Mouse (Mus musculus) thymus, adult 2 months (tissue): ENCODE data around the gene Gm28053. TPM values are rescaled to one million over a fixed set of nuclear protein-coding genes. Genes with fewer than 3 reads are reported as not detected.

Experiments used
- DNase-seq: peaks from one replicate; pipeline ENCODE4 v3.0.0; 2021
- H3K27ac ChIP-seq: fragments of 200-500 bp; 2 replicates; pipeline ENCODE4 v1.5.1; 2012; ENCODE audit warnings: low read length, control low read depth; ENCODE audit not compliant: control insufficient read depth, insufficient read depth
- H3K27me3 ChIP-seq: fragments of 200-500 bp; 2 replicates; pipeline ENCODE4 v1.6.1; 2012; ENCODE audit warnings: mild to moderate bottlenecking, low read length, moderate library complexity, mixed read lengths; ENCODE audit not compliant: control insufficient read depth, insufficient read depth
- H3K36me3 ChIP-seq: fragments of 200-500 bp; 2 replicates; pipeline ENCODE4 v1.6.1; 2012; ENCODE audit warnings: mild to moderate bottlenecking, low read length, moderate library complexity; ENCODE audit not compliant: control insufficient read depth, insufficient read depth
- H3K4me1 ChIP-seq: fragments of 200-500 bp; replicated peaks from 2 replicates; pipeline ENCODE4 v1.6.1; 2012; ENCODE audit warnings: low read length; ENCODE audit not compliant: control insufficient read depth, insufficient read depth
- H3K4me3 ChIP-seq: fragments of 200-500 bp; 2 replicates; pipeline ENCODE4 v1.5.1; 2012; ENCODE audit warnings: mild to moderate bottlenecking, low read length, control low read depth, moderate library complexity; ENCODE audit not compliant: control insufficient read depth, insufficient read depth
- CTCF ChIP-seq: fragments of 200-500 bp; IDR thresholded peaks from 2 replicates; pipeline ENCODE4 v1.5.1; 2012; ENCODE audit warnings: mild to moderate bottlenecking, control low read depth, low read length, moderate library complexity, borderline replicate concordance; ENCODE audit not compliant: control insufficient read depth, poor library complexity, insufficient read depth; ENCODE audit errors: extremely low read depth
- POLR2A ChIP-seq: fragments of 200-500 bp; IDR thresholded peaks from 2 replicates; pipeline ENCODE4 v1.6.1; 2012; ENCODE audit warnings: mild to moderate bottlenecking, low read length, control low read depth, moderate library complexity; ENCODE audit not compliant: control insufficient read depth, poor library complexity, insufficient read depth; ENCODE audit errors: extremely low read depth
- WGBS: fragments of 180-500 bp; shearing (Covaris S2); methylation state at CpG from one replicate; pipeline ENCODE4 v1.1.7; 2018; 5-methylcytosine and 5-hydroxymethylcytosine counted together
- polyA plus RNA-seq: library from polyadenylated mRNA; depleted of rRNA; stranded (reverse); fragments of >200 nt; gene quantifications from 2 replicates; pipeline ENCODE4 v1.2.3, GENCODE M21; 2012

Gm28053 gene
- polyA plus RNA-seq, 1 experiment, result 0.88 TPM

- no peak overlapping the region for H3K4me3 ChIP-seq
- TF ChIP-seq POLR2A, result no peak
- TF ChIP-seq CTCF, result no peak
- H3K4me1 ChIP-seq, result peaks cover 40% of the 10 kb centered on the region
- DNase-seq, result no peak
- 39% methylated on average over 5 of the region's 5 CpGs for WGBS
- H3K27ac ChIP-seq, result peak overlapping the region; percentile 70
- H3K36me3 ChIP-seq, result peaks cover 40% of the 10 kb centered on the region
- H3K27me3 ChIP-seq, result no peaks in the 10 kb centered on the region
Measured at GRCm38 (mm10) chr6:48700251-48701075, 17.9 kb upstream of the Gm28053 start.

DNA sequence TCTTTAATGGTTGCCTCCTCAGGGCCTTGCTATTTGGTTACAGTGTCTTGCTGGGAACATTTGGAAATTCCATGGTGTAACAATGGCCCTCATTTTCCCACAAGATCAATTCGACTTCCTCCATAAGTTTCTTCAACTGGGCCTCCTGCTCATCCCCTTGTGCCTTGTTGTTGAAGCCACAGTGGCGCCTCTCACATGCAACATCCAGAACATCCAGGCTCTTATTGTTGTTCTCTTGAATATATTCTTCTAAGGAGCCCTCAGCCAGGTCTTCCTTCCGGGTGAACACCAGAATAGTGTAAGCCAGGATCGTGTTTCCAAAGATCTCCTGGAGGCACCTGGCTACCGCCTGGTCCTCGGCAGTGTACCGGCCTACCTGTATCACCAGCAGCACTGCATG, 16.3 kb upstream of the Gm28053 start:
- Histone ChIP-seq H3K4me3 (no peak overlapping the region), H3K27me3 (no peaks in the 10 kb centered on the region), H3K27ac (peak overlapping the region; percentile 2; the same call in 1 of the 2 replicates), H3K36me3 (peaks cover 44% of the 10 kb centered on the region), H3K4me1 (peaks cover 44% of the 10 kb centered on the region)
- TF ChIP-seq CTCF, result no peak
- TF ChIP-seq POLR2A, result no peak
- WGBS, result 94% methylated on average over 7 of the region's 7 CpGs
- DNase-seq, result no peak

GRCm38 (mm10) chr6:48702601-48703000, 15.8 kb upstream of the Gm28053 start:
- no peak overlapping the region for H3K4me3 ChIP-seq
- H3K27ac ChIP-seq, result peak overlapping the region; percentile 24; the same call in 1 of the 2 replicates
- no peak for DNase-seq
- TF ChIP-seq CTCF (no peak), POLR2A (no peak)
- H3K4me1 ChIP-seq, result peaks cover 44% of the 10 kb centered on the region
- H3K27me3 ChIP-seq, result no peaks in the 10 kb centered on the region
- H3K36me3 ChIP-seq, result peaks cover 44% of the 10 kb centered on the region
- WGBS, result 87% methylated on average over 5 of the region's 5 CpGs

- DNase-seq, result no peak
- Histone ChIP-seq H3K4me1 (peaks cover 40% of the 10 kb centered on the region), H3K27ac (no peak overlapping the region), H3K4me3 (no peak overlapping the region), H3K27me3 (no peaks in the 10 kb centered on the region), H3K36me3 (peaks cover 44% of the 10 kb centered on the region)
- TF ChIP-seq POLR2A (no peak), CTCF (no peak)
Measured at GRCm38 (mm10) chr6:48704146-48704545, 14.3 kb upstream of the Gm28053 start.

DNA sequence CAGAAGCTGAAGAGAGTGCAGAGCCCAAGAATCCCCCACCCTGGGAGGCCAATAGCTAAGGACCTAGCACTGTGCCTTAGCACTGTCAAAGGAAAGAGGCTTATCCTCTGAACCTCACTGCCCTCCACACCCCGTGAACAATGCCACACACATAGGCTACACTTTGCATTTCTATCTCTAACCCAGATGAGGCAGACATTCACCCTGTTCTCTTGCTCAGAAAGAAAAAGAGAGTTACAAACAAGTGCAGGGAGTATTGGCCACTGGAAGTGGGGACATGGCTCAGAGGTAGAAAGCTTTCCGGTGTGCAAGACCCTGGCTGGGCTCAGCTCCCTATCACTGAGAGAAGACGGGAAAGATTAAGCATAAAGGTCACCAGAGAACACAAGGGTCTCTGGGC, 12.3 kb upstream of the Gm28053 start:
- peaks cover 33% of the 10 kb centered on the region for H3K4me1 ChIP-seq
- peaks cover 43% of the 10 kb centered on the region for H3K36me3 ChIP-seq
- H3K27me3 ChIP-seq, result no peaks in the 10 kb centered on the region
- TF ChIP-seq POLR2A (no peak), CTCF (no peak)
- DNase-seq, result no peak
- H3K4me3 ChIP-seq, result peak overlapping the region; percentile 52
- H3K27ac ChIP-seq, result peak overlapping the region; percentile 82
- WGBS, result 24% methylated on average over 3 of the region's 3 CpGs

DNA sequence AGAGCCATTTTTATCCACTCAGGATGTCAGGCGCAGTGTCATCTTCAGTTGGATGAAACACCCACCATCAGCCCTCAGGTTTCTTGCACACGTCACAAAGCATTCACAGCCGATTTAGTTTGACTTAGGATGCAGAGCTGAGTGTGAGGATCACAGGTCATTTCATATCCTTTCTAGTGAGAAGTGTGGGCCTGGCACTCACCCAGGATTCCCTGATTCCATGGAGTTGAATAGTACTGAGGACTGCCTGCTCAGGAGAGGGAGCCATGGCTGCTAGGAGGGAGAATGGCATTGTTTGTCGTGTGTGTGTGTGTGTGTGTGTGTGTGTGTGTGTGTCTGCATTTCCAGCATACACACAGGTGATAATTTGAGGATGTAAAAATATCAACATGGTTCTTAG, 1.9 kb downstream of the Gm28053 start:
- H3K27ac ChIP-seq, result no peak overlapping the region
- DNase-seq, result no peak
- no peaks in the 10 kb centered on the region for H3K36me3 ChIP-seq
- no peaks in the 10 kb centered on the region for H3K27me3 ChIP-seq
- H3K4me1 ChIP-seq, result peaks cover 40% of the 10 kb centered on the region
- 85% methylated on average over 4 of the region's 4 CpGs for WGBS
- no peak for TF ChIP-seq CTCF
- no peak for TF ChIP-seq POLR2A
- no peak overlapping the region for H3K4me3 ChIP-seq
